Mouse (Mus musculus) thymus, postnatal 4 days (tissue): ENCODE measurements around the gene Avpr1a.

Experiments used
- DNase-seq: peaks from one replicate; pipeline ENCODE4 v3.0.0; 2021

The Avpr1a gene

GRCm38 (mm10) chr10:122447861-122448716 is at the start of gene Avpr1a:
Gene Avpr1a (plus strand): TSS chr10:122448499.
- no peak for DNase-seq

DNA sequence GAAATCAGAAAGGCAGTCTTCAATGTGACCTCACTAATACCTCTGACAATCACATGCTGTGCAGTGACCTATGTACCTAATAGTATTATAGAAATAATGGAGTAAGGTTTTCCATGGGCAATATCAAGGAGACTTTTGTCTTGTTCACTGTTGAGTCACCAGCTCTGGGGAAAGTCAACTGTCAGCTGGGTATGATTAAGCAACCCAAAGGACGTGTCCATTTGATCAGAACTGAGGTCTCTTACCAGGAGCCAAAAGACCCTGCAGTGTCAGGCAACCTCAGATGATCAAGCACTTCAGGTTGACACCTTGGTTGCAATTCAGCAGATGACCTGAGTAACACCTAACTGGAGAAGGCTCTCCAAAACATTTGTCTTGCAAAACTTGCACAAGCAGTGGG is 46.0 kb upstream of the Avpr1a start:
- no peak for DNase-seq

GRCm38 (mm10) chr10:122406333-122406732 is 42.0 kb upstream of the Avpr1a start:
- DNase-seq: no peak

GRCm38 (mm10) chr10:122408697-122409409 is 39.4 kb upstream of the Avpr1a start:
- no peak for DNase-seq

DNA sequence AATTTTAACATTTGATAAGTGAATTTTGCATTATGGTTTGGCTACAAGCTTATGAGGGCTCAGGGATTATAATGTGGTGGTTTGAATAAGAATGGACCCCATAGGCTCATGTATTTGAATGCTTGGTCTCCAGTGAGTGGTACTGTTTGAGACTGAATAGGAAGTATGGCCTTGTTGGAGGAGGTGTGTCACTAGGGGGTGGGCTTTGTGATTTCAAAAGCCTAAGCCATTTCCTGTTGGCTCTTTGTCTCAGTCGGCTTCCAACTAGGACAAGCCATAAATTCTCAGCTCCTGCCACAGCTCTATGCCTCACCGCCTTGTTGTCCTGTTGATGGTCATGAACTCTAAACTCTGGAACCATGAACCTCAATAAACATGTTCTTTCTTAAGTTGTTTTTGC is 37.5 kb upstream of the Avpr1a start:
- DNase-seq: no peak

- no peak for DNase-seq
These were observed 15.6 kb upstream of the Avpr1a start for GRCm38 (mm10) chr10:122432690-122433089.

DNA sequence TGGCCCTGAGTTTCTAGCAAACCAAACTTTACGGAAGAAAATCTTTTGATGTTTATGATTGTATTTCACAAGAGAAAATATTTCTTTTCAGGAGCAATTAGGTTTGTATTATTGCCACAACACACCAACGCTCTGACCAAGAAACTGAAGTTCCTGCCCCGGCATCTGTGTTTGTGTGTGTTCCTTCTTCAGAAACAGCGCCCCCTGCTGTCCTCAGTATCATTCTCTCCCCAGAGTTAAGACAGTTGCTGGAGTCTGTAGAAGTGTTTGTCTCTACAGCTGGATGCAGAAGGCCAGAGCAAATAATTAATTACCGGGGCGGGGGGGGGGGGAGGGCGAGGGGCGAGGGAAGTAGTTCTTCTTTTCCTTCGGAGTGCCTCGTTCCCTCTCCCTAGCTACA is 1.0 kb upstream of the Avpr1a start:
- DNase-seq: peak; percentile 84

DNA sequence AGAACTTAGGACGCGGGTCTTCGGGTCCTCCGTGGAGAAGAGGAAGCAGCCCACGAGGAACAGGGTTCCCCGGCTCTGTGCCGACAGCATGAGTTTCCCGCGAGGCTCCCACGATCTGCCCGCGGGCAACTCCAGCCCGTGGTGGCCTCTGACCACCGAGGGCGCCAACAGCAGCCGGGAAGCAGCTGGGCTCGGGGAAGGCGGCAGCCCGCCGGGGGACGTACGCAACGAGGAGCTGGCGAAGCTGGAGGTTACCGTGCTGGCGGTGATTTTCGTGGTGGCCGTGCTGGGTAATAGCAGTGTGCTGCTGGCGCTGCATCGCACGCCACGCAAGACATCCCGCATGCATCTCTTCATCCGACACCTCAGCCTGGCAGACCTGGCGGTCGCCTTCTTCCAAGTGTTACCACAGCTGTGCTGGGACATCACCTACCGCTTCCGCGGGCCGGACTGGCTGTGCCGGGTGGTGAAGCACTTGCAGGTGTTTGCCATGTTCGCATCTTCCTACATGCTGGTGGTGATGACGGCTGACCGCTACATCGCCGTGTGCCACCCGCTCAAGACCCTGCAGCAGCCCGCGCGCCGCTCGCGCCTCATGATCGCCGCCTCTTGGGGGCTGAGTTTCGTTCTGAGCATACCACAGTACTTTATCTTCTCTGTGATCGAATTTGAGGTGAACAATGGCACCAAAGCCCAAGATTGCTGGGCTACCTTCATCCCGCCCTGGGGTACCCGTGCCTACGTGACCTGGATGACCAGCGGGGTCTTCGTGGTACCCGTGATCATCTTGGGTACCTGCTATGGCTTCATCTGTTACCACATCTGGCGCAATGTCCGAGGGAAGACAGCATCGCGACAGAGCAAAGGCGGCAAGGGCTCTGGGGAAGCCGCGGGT is 665 bp downstream of the Avpr1a start:
- DNase-seq: peak; percentile 29

GRCm38 (mm10) chr10:122449856-122450255 is 1.6 kb downstream of the Avpr1a start:
- no peak for DNase-seq

- DNase-seq: no peak
These were observed 5.2 kb downstream of the Avpr1a start for GRCm38 (mm10) chr10:122453466-122453865.

GRCm38 (mm10) chr10:122455793-122456192 is 7.5 kb downstream of the Avpr1a start:
- no peak for DNase-seq

DNA sequence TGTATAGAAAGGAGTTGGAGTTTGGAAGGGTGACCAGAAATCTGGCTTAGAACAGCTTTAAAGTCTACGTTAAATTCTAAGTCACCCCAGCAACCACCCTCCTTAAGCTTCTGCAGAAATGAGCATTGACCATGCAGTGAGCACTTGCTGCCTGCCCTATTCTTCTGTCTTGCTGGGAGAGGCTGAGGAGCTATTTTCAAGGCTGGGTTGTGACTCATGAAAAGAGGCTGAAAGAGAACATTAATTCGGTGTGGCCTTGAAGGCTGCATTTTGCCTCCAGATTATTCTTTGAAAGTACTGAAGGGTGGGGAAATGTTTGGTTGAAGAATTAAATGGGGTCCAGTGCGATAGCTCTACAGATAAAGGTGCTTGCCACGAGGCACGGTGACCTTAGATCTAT is 28.5 kb downstream of the Avpr1a start:
- DNase-seq: no peak

- DNase-seq: no peak
These were observed 50.3 kb downstream of the Avpr1a start for GRCm38 (mm10) chr10:122498551-122498950.

DNA sequence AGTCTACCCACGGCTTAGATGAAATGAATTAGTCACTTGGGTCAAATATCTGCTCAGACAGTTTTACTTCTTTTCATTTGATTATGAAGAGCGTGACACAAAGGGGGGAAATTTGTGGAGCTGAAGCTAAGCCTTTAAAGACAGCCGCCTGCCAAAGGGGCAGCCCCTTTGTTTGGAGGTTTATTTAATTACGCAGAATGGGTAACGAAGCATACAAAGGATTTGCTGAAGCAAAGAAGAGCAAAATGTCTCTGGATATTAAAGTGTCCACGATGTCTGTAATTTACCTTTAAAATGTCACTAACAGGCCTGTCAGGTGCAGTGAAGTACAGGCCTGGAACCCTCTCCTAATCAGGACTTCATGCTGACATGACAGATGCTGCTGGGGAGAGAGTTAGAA is 51.0 kb downstream of the Avpr1a start:
- DNase-seq: no peak
